Mouse (Mus musculus) ES-Bruce4 (cell line): ENCODE data around the gene 4833439L19Rik.

Source experiments
- CTCF ChIP-seq: IDR thresholded peaks from one replicate; pipeline ENCODE4 v1.8.1; 2011; ENCODE audit warnings: low read depth, low read length
- EP300 ChIP-seq: IDR thresholded peaks from 2 replicates; pipeline ENCODE4 v1.6.1; 2011; ENCODE audit warnings: low read depth, low read length; ENCODE audit not compliant: insufficient read depth
- POLR2A ChIP-seq: IDR thresholded peaks from one replicate; pipeline ENCODE4 v1.8.1; 2011; ENCODE audit warnings: low read length; ENCODE audit not compliant: insufficient read depth

GRCm38 (mm10) chr13:54581385-54581784, 16.1 kb upstream of the 4833439L19Rik start:
- TF ChIP-seq CTCF, result no peak
- TF ChIP-seq EP300, result no peak
- TF ChIP-seq POLR2A, result no peak
